Mouse (Mus musculus) cerebellum, adult 2 months (tissue): ENCODE results near the gene Gm7861. TPM values are rescaled to one million over a fixed set of nuclear protein-coding genes. Genes with fewer than 3 reads are reported as not detected.
"Not testable (repeated sequence)": the region's sequence is repeated elsewhere in the genome, so short reads cannot be mapped to it uniquely, and the experiment has no call there.

ENCODE experiments used
- DNase-seq, 2 experiments: peaks; one replicate each; pipeline ENCODE4 v3.0.0; 2021
- H3K27ac ChIP-seq: fragments of 200-500 bp; 2 replicates; pipeline ENCODE4 v1.5.1; 2012; ENCODE audit warnings: low read length, control low read depth, inconsistent platforms; ENCODE audit not compliant: insufficient read depth
- H3K27me3 ChIP-seq: fragments of 200-500 bp; 2 replicates; pipeline ENCODE4 v1.6.1; 2012; ENCODE audit warnings: inconsistent platforms, mild to moderate bottlenecking, low read length, moderate library complexity; ENCODE audit not compliant: control insufficient read depth, insufficient read depth
- H3K4me1 ChIP-seq: fragments of 200-500 bp; 2 replicates; pipeline ENCODE4 v1.6.1; 2011; ENCODE audit warnings: low read length; ENCODE audit not compliant: control insufficient read depth, insufficient read depth
- H3K4me3 ChIP-seq: fragments of 200-500 bp; replicated peaks from 2 replicates; pipeline ENCODE3; 2011; ENCODE audit warnings: mild to moderate bottlenecking, low read depth, low read length, control low read depth; ENCODE audit not compliant: insufficient read depth
- WGBS: fragments of 180-500 bp; shearing (Covaris S2); methylation state at CpG from one replicate; pipeline ENCODE4 v1.1.7; 2018; 5-methylcytosine and 5-hydroxymethylcytosine counted together
- polyA plus RNA-seq: library from polyadenylated mRNA; depleted of rRNA; stranded (reverse); fragments of >200 nt; gene quantifications from 2 replicates; pipeline ENCODE4 v1.2.3, GENCODE M21; 2012; rRNA removed

Gene Gm7861
- polyA plus RNA-seq: not detected in 2 replicates

DNA sequence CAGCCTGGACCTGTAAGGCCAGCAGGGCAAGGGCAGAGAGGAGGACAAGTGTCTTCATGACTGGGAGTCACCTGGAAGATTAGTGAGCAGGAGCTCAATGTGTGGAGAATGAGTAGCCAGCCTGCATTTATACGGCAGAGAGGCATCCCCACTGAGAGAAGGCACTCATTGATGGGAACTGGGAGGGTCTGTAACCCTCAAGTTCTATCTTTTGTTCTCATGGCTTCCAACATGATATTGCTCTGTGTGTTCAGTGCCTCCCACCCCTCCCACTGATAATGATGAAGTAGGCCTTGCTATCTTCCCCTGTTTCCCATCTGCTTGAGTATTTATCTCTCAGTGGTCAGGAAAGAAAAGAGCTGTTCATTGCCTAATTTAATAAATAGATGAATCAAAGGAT is at the start of gene Gm7861:
Gene Gm7861, minus strand, starts transcription at position 101 of the 400 bp plus-strand sequence.
- not testable (repeated sequence) for DNase-seq, H3K4me1 ChIP-seq, H3K27ac ChIP-seq, H3K4me3 ChIP-seq, H3K27me3 ChIP-seq
- WGBS: no CpG with 5 or more reads among the region's 1 CpGs

DNA sequence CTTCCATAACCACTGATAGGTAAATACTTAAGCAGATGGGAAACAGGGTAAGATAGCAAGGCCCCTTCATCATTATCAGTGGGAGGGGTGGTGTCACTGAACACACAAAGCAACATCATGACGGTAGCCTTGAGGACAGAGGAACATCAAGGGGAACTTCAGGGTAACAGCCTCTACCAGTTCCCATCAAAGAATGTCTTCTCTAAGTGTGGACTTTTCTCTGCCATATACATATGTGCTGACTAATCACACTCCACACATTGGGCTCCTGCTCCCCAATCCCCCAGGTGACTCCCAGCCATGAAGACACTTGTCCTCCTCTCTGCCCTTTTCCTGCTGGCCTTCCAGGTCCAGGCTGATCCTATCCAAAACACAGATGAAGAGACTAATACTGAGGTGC is 23.6 kb upstream of the Gm7861 start, which contains the start of gene Defa26:
Gene Defa26, plus strand, starts transcription at position 301 of the 400 bp plus-strand sequence.
- H3K4me3 ChIP-seq, H3K4me1 ChIP-seq, H3K27me3 ChIP-seq, DNase-seq, H3K27ac ChIP-seq: not testable (repeated sequence)
- WGBS: 92% methylated on average over 1 of the region's 1 CpGs

DNA sequence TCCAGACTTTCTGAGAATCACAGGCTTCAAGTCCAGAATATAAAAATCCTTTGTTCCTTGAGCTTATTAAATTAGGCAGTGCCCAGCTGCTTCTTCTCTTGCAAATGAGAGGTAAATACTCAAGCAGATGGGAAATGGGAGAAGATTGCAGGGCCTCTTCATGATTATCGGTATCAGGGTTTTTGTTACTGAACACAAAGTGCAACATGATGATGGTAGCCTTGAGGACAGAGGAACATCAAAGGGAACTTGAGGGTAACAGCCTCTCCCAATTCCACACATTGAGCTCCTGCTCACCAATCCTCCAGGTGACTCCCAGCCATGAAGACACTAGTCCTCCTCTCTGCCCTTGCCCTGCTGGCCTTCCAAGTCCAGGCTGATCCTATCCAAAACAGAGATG is 11.6 kb downstream of the Gm7861 start, which contains the start of gene Defa28:
Gene Defa28, plus strand, starts transcription at position 301 of the 400 bp plus-strand sequence.
- H3K4me3 ChIP-seq, DNase-seq, H3K27ac ChIP-seq, H3K4me1 ChIP-seq, H3K27me3 ChIP-seq: not testable (repeated sequence)
- no CpG with 5 or more reads among the region's 1 CpGs for WGBS

DNA sequence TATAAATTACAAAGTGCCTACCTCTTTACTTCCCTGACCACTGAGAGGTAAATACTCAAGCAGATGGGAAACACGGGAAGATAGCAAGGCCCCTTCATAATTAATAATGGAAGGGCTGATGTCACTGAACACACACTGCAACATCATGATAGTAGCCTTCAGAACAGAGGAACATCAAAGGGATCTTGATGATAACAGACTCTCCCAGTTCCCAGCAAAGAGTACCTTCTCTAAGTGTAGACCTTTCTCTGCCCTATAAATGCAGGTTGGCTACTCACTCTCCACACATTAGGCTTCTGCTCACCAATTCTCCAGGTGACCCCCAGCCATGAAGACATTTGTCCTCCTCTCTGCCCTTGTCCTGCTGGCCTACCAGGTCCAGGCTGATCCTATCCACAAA is 29.2 kb downstream of the Gm7861 start, which contains the start of gene Defa37:
Gene Defa37, plus strand, starts transcription at position 301 of the 400 bp plus-strand sequence.
- not testable (repeated sequence) for H3K27ac ChIP-seq, DNase-seq, H3K4me1 ChIP-seq, H3K4me3 ChIP-seq, H3K27me3 ChIP-seq
- WGBS: no CpG with 5 or more reads among the region's 1 CpGs

Other genes with a start within 250 kb of the Gm7861 start
- not detected in 2 replicates for gene Defa2, start 216.0 kb downstream of the Gm7861 start, polyA plus RNA-seq
- gene Defa33, start 202.7 kb downstream of the Gm7861 start, polyA plus RNA-seq: not detected in 2 replicates
- not detected in 2 replicates for gene Defa36, start 167.1 kb downstream of the Gm7861 start, polyA plus RNA-seq
- gene Gm7849, start 137.9 kb downstream of the Gm7861 start, polyA plus RNA-seq: 0.30 TPM in 1 of 2 replicates, not detected in the other
- gene Defa20, start 85.2 kb downstream of the Gm7861 start, polyA plus RNA-seq: not detected in 2 replicates
- not detected in 2 replicates for gene Defa32, start 65.5 kb downstream of the Gm7861 start, polyA plus RNA-seq
- not detected in 2 replicates for gene Defa37, start 29.1 kb downstream of the Gm7861 start, polyA plus RNA-seq
- gene Defa28, start 11.5 kb downstream of the Gm7861 start, polyA plus RNA-seq: not detected in 2 replicates
- gene Defa26, start 23.7 kb upstream of the Gm7861 start, polyA plus RNA-seq: not detected in 2 replicates
- gene Defa17, start 61.3 kb upstream of the Gm7861 start, polyA plus RNA-seq: not detected in 2 replicates
- not detected in 2 replicates for gene Defa34, start 71.3 kb upstream of the Gm7861 start, polyA plus RNA-seq
- not detected in 2 replicates for gene AY761184, start 109.1 kb upstream of the Gm7861 start, polyA plus RNA-seq
- not detected in 2 replicates for gene Defa24, start 140.0 kb upstream of the Gm7861 start, polyA plus RNA-seq
- not detected in 2 replicates for gene Defb50, start 229.0 kb upstream of the Gm7861 start, polyA plus RNA-seq
- not detected in 2 replicates for gene Defb2, start 245.4 kb upstream of the Gm7861 start, polyA plus RNA-seq